Mouse (Mus musculus) myocyte (in vitro differentiated cells): Measurements from ENCODE around the gene Gm20767. TPM values are rescaled to one million over a fixed set of nuclear protein-coding genes. Genes with fewer than 3 reads are reported as not detected.

Experiments
- polyA plus RNA-seq: library from polyadenylated mRNA; unstranded; fragments of >200 nt; fragmentation: generic; extraction: Trizol; gene quantifications from one replicate; pipeline ENCODE4 v1.2.1, GENCODE M21; 2012; ENCODE audit warnings: missing spikeins

Gene Gm20767
- polyA plus RNA-seq, 1 experiment = not detected

Other genes starting within 250 kb of the Gm20767 start
- gene Tcstv1, start 245.5 kb upstream of the Gm20767 start, polyA plus RNA-seq = not detected
- not detected for gene Gm21761, start 211.0 kb upstream of the Gm20767 start, polyA plus RNA-seq
- gene B020031M17Rik, start 189.4 kb upstream of the Gm20767 start, polyA plus RNA-seq = not detected
- not detected for gene Gm36079, start 113.2 kb upstream of the Gm20767 start, polyA plus RNA-seq
- not detected for gene Gm21188, start 88.1 kb upstream of the Gm20767 start, polyA plus RNA-seq
- not detected for gene Gm21818, start 32.2 kb downstream of the Gm20767 start, polyA plus RNA-seq
- not detected for gene Gm21762, start 75.7 kb downstream of the Gm20767 start, polyA plus RNA-seq
- not detected for gene Gm21731, start 98.9 kb downstream of the Gm20767 start, polyA plus RNA-seq
- gene AF067061, start 122.9 kb downstream of the Gm20767 start, polyA plus RNA-seq = not detected
- gene BC147527, start 160.1 kb downstream of the Gm20767 start, polyA plus RNA-seq = not detected
- not detected for gene Tcstv3, start 176.6 kb downstream of the Gm20767 start, polyA plus RNA-seq